Mouse (Mus musculus): ENCODE data around the gene Zc3h7a. TPM values are rescaled to one million over a fixed set of nuclear protein-coding genes. Genes with fewer than 3 reads are reported as not detected.

Gene Zc3h7a
- polyA plus RNA-seq, 1 experiment = 7.7 TPM

- no peak for TF ChIP-seq GATA1 (IDR thresholded peaks at IDR 0.05; ENCODE audit: low read length)
These were observed 4.5 kb downstream of the Zc3h7a start for GRCm38 (mm10) chr16:11171679-11172078.

DNA sequence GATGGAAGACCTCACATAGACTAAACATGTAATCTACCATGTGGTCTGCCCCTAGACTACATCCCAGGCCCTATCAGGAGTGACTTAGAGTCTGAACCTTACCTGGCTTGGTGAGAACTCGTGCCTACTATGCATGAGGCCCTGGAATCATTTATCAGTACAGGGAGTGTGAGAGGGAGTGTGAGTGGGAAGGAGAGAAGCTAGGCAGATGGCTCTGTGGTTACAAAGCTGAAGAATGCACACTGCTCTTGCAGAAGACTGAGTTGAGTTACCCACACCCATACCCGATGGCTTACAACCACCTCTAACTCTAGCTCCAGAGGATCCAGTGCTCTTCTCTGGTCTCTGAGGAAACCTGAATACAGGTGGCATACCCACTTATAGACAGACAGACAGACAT, 9.8 kb downstream of the Zc3h7a start:
- TF ChIP-seq GATA1 (IDR thresholded peaks at IDR 0.05; ENCODE audit: low read length) = no peak

DNA sequence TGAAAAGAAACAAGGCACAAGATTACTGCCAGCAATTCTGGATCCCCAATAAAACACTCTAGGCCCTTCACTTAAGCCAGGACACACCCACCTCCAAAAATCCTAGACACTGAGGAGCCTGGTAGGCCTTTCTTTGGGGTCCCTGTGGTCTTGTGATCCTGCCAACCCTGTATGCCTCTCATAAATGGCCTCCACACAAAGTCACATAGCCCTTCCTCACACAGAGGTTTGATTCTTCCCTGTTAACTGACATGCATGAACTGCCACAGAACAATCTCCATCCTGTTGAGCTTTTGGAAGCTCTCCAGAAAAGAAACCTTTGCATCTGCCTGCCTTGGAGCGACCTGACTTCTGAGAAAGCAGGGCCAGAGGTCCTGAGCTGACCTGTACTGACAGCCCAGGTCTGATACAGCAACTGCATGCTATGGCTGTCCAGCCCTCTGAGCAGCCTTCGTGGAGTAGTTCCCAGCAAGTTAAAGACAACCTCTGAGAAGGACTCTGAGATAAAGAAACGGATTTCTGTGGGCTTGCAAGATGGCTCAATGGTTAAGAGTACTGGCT, 11.4 kb downstream of the Zc3h7a start:
- no peak for TF ChIP-seq GATA1 (IDR thresholded peaks at IDR 0.05; ENCODE audit: low read length)

DNA sequence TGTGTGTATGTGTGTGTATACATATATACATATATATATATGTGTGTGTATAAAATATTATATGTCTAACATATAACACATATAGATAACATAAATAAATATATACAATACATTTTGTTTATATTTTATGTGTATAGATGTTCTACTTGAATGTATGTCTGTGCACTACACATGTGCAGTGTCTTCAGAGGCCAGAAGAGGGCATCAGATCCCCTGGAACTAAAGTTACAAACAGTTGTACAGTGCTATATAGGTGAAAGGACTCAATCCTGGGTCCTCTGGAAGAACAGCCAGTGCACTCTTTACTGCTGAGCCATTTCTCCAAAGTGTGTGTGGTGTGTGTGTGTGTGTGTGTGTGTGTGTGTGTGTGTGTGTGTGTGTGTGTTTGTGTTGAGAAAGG, 21.7 kb downstream of the Zc3h7a start:
- TF ChIP-seq GATA1 (IDR thresholded peaks at IDR 0.05; ENCODE audit: low read length) = no peak

DNA sequence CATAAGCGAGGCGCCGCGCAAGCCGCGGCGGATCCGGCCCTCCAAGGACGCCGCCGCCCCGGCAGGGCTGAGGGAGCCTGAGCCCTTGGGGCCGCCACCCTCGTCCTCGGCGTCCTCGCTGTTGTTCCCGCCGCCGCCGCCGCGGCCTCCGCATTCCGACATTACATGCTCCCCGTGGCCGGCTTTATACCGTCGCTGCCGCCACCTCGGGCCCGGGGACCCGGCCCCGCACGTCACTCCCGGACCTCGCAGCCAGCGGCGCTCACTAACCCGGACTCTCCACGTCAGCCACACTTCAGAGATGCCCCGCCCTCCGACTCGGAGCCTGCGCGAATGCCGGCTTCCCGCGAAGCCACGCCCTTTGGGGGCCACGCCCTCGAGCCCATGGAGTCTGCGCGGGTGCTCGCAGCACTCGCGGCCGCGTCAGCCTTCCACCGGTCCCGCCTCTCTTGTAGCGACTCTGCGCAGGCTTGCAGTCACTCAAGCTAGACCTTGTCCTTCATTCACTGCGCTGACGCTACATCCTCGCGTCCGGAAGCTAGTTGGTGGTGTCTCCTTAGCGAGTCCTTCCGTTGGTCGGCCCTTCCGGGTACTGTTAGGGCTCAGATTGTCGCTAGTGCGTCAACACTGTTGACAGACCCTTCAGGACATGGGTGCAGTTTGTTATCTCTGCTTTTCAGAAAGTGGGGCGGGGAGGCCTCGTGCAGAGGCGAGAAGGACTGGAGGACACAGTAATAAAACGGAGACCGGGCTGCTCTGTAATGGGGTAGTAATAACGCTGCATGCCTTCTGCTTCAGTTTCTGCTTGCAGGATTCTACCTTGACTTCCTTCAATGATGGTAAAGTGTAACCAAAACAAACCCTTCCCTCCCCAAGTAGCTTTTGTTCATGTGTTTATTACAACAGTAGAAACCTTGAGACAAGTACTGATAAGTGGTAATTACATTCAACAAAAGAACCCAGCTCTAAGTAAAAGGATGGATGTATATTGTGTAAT, 41.5 kb downstream of the Zc3h7a start, which contains the start of gene Txndc11:
Txndc11 (minus strand) TSS at position 303 of the 997 bp plus-strand sequence.
- TF ChIP-seq GATA1 (IDR thresholded peaks at IDR 0.05; ENCODE audit: low read length) = no peak

GRCm38 (mm10) chr16:11133476-11134347, 42.5 kb downstream of the Zc3h7a start:
- no peak for TF ChIP-seq GATA1 (IDR thresholded peaks at IDR 0.05; ENCODE audit: low read length)

GRCm38 (mm10) chr16:11132839-11133238, 43.4 kb downstream of the Zc3h7a start:
- TF ChIP-seq GATA1 (IDR thresholded peaks at IDR 0.05; ENCODE audit: low read length) = no peak

DNA sequence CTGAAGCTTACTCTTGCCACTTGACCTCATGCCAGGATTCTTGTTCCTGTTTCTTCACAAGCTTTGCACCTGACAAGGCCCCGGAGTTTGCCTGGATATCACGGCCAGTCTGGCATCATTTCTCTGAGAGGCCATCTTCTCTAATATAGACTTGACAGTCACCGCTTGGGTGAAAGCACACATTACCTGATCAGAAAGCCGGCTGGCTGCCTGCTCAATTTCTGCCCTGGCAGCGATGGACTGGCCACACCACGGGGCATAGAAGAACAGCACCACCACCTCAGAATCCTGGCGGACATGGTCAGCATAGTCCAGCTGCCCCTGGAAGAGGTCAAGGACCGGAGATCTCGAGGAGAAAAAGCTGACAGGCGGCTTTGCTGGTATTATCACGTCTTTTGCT, 47.9 kb downstream of the Zc3h7a start:
- no peak for TF ChIP-seq GATA1 (IDR thresholded peaks at IDR 0.05; ENCODE audit: low read length)

DNA sequence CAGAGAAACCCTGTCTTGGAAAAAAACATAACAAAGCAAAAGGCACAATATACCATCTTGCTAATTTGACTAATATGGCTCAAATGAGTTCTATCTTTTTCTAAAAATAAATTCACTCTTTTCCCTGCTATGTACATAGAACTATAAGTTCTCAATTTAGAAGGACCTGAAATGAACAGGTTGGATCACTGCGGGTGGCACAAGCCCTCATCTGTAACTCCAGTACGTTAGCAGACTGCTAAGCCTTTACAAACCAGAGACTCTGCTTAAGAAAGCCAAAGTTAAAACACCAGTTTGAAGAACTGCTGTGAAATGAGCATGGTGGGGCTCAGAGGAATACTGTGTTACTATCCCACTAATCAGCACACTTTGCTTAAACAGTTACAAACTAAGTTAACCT, 50.8 kb downstream of the Zc3h7a start:
- no peak for TF ChIP-seq GATA1 (IDR thresholded peaks at IDR 0.05; ENCODE audit: low read length)

- TF ChIP-seq GATA1 (IDR thresholded peaks at IDR 0.05; ENCODE audit: low read length) = no peak
These were observed 52.1 kb downstream of the Zc3h7a start for GRCm38 (mm10) chr16:11124110-11124509.

DNA sequence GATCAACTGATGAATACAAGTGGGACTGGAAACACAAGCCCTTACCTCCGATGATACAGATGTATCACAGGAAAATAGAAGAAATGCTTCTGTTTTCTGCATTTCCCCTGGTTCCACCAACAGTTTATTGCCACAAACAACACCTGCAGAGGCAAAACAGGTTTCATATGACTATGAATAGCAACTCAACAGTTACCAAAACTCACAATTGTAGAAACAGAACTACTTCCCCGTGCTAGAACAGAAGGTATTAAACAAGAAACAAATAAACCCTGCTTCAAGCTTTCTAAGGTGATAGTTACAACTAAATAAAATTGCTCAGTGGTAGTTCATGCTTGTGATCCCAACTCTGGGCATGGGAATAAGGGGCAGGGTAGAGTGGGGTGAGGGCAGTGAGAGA, 53.6 kb downstream of the Zc3h7a start:
- no peak for TF ChIP-seq GATA1 (IDR thresholded peaks at IDR 0.05; ENCODE audit: low read length)

- no peak for TF ChIP-seq GATA1 (IDR thresholded peaks at IDR 0.05; ENCODE audit: low read length)
These were observed 66.9 kb downstream of the Zc3h7a start for GRCm38 (mm10) chr16:11109198-11109740.

- no peak for TF ChIP-seq GATA1 (IDR thresholded peaks at IDR 0.05; ENCODE audit: low read length)
These were observed 71.3 kb downstream of the Zc3h7a start for GRCm38 (mm10) chr16:11104905-11105304.

- no peak for TF ChIP-seq GATA1 (IDR thresholded peaks at IDR 0.05; ENCODE audit: low read length)
These were observed 78.9 kb downstream of the Zc3h7a start for GRCm38 (mm10) chr16:11097301-11097700.

- TF ChIP-seq GATA1 (IDR thresholded peaks at IDR 0.05; ENCODE audit: low read length) = no peak
These were observed 82.3 kb downstream of the Zc3h7a start for GRCm38 (mm10) chr16:11093717-11094386.
